Mouse (Mus musculus) lung, embryonic 14.5 days (tissue): ENCODE measurements at regions not wholly inside any gene's neighbourhood (a gene's known extent, or its start where the extent isn't known, plus 50 kb on each side); places are given as distances from the start of the nearest gene placed in this dataset.

Source experiments
- ATAC-seq: fragments of 200-750 bp; cut with Nextera tagmentation; 2 replicates; pipeline ENCODE4 v1.8.0; 2017; ENCODE audit warnings: mild to moderate bottlenecking, moderate TSS enrichment, moderate library complexity; ENCODE audit not compliant: insufficient read depth
- DNase-seq: peaks from one replicate; pipeline ENCODE4 v3.0.0-alpha.2; 2015
- H3K27ac ChIP-seq: fragments of 300-500 bp; sonication (generic); 2 replicates; pipeline ENCODE4 v1.5.1; 2014; ENCODE audit warnings: low read depth, mild to moderate bottlenecking, moderate library complexity
- H3K27me3 ChIP-seq: fragments of 300-500 bp; sonication (generic); 2 replicates; pipeline ENCODE4 v1.6.1; 2014; ENCODE audit warnings: low read length, control low read depth; ENCODE audit not compliant: insufficient read depth
- H3K36me3 ChIP-seq: fragments of 300-500 bp; sonication (generic); 2 replicates; pipeline ENCODE4 v1.6.1; 2014; ENCODE audit warnings: control low read depth; ENCODE audit not compliant: insufficient read depth
- H3K4me1 ChIP-seq: fragments of 300-500 bp; sonication (generic); 2 replicates; pipeline ENCODE4 v1.6.1; 2014; ENCODE audit warnings: antibody characterized with exemption, control low read depth; ENCODE audit not compliant: insufficient read depth
- H3K4me2 ChIP-seq: fragments of 300-500 bp; sonication (generic); 2 replicates; pipeline ENCODE4 v1.6.1; 2014; ENCODE audit warnings: mild to moderate bottlenecking
- H3K4me3 ChIP-seq: fragments of 300-500 bp; sonication (generic); 2 replicates; pipeline ENCODE4 v1.5.1; 2014; ENCODE audit warnings: low read depth, low read length
- H3K9ac ChIP-seq: fragments of 300-500 bp; sonication (generic); 2 replicates; pipeline ENCODE4 v1.6.1; 2014
- H3K9me3 ChIP-seq: fragments of 300-500 bp; sonication (generic); 2 replicates; pipeline ENCODE4 v1.6.1; 2016; ENCODE audit warnings: low read depth, low read length, control low read depth
- CTCF ChIP-seq: IDR thresholded peaks from 2 replicates; pipeline ENCODE4 v1.5.1; 2016; ENCODE audit warnings: antibody characterized with exemption, low read depth
- WGBS: fragments of 180-500 bp; shearing (Covaris S2); extraction: QIAGEN DNeasy Blood & Tissue Kit; methylation state at CpG from one replicate; pipeline ENCODE4 v1.1.7; 2014; 5-methylcytosine and 5-hydroxymethylcytosine counted together

DNA sequence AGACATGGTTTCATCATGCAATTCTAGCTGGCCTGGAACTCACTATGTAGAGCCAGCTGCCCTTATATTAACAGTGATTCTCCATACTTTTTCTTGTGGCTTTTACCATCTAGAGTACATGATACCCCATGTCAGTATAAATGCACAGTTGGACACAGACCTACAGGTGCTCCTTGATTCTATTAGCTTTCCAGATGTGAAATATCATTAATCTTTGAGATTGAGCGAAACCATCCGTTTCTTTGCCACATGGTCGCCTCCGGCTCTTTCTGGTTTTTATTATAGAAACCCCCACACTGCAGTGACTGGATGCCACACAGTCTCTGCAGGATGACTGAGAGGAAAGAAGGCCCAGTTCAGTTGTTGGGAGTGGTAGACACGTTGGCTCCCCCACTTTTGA is 188.7 kb downstream of the Ndfip2 start:
- Histone ChIP-seq H3K27ac (no peak overlapping the region), H3K9me3 (no peaks in the 10 kb centered on the region), H3K4me3 (no peak overlapping the region), H3K4me1 (no peaks in the 10 kb centered on the region), H3K27me3 (no peaks in the 10 kb centered on the region), H3K36me3 (no peaks in the 10 kb centered on the region), H3K9ac (no peak overlapping the region), H3K4me2 (no peak overlapping the region)
- WGBS, result 79% methylated on average over 5 of the region's 5 CpGs
- no peak for DNase-seq
- no peak for ATAC-seq
- no peak for TF ChIP-seq CTCF

DNA sequence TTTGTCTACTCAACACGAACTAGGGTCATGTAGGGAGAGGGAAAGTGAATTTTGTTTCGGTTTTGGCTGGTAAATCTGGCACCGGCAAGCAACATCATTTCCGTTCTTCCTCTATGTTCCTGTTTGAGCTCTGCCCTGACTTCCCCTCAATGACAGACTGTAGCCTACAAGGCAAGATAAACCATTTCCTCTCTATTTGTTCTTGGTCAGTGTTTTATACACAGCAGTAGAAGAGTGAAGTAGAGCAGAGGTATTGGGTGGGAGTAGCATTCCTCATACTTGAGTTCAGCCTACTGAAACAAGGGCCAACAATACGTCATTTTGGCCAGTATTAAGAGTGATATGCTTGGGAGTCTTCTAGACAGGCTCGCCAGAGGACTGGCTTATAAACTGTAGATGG is 177.0 kb downstream of the Ndfip2 start:
- no peak overlapping the region for H3K4me3 ChIP-seq
- H3K4me1 ChIP-seq, result 0 out of 2 replicates have a peak, but pooled peaks cover 5% of the 10 kb centered on the region
- H3K27me3 ChIP-seq, result no peaks in the 10 kb centered on the region
- DNase-seq (peak; percentile 15), ATAC-seq (no peak)
- H3K9me3 ChIP-seq, result no peaks in the 10 kb centered on the region
- no peak for TF ChIP-seq CTCF
- WGBS, result 65% methylated on average over 6 of the region's 6 CpGs
- H3K36me3 ChIP-seq, result no peaks in the 10 kb centered on the region
- H3K4me2 ChIP-seq, result no peak overlapping the region
- H3K27ac ChIP-seq, result no peak overlapping the region
- no peak overlapping the region for H3K9ac ChIP-seq

DNA sequence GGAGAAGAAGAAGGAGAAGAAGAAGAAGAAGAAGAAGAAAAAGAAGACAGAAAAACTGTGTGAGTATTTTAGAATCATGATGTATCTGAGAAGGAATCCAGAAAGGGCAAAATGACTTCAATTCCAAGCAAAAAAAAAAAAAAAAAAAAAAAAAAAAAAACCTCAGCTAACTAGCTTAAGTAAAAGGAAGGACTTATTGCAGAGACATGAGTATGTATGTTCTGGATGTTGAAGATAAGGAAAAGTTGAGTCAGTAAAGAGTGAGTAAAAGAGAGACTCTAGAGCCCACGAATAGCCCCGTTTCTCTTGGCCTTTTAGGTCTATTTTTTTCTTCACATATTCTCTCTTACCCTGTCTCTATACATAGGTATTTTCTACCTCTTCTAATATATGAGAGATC is 175.1 kb downstream of the Ndfip2 start:
- DNase-seq (no peak), ATAC-seq (no peak)
- Histone ChIP-seq H3K4me1 (0 out of 2 replicates have a peak, but pooled peaks cover 7% of the 10 kb centered on the region), H3K4me2 (no peak overlapping the region), H3K36me3 (no peaks in the 10 kb centered on the region), H3K4me3 (no peak overlapping the region), H3K9me3 (no peaks in the 10 kb centered on the region), H3K27ac (no peak overlapping the region), H3K9ac (no peak overlapping the region), H3K27me3 (no peaks in the 10 kb centered on the region)
- no peak for TF ChIP-seq CTCF
- 68% methylated on average over 2 of the region's 2 CpGs for WGBS

DNA sequence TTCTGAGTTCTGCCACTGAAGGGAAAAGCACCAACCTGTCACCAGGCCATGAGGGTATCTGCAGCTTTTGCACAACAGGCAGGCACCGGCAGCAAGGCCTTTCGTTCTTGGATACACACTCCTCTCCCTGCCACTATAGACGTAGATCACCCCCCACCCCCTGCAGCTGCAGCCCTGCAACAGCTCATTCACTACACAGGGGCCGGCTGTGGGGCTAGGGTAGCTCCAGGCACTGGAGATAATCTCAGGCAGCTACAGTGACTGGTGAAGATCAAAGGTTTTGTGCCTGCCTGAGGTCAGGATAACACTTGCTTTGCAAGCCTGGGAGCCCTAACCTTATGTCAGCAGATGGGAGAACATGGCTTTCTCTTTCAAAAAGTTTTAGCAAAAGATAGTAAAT is 174.3 kb downstream of the Ndfip2 start:
- Histone ChIP-seq H3K27ac (no peak overlapping the region), H3K27me3 (no peaks in the 10 kb centered on the region), H3K9me3 (no peaks in the 10 kb centered on the region), H3K4me3 (no peak overlapping the region), H3K4me2 (no peak overlapping the region), H3K4me1 (0 out of 2 replicates have a peak, but pooled peaks cover 7% of the 10 kb centered on the region), H3K36me3 (no peaks in the 10 kb centered on the region), H3K9ac (no peak overlapping the region)
- WGBS, result 4% methylated on average over 4 of the region's 4 CpGs
- ATAC-seq (no peak), DNase-seq (no peak)
- no peak for TF ChIP-seq CTCF

DNA sequence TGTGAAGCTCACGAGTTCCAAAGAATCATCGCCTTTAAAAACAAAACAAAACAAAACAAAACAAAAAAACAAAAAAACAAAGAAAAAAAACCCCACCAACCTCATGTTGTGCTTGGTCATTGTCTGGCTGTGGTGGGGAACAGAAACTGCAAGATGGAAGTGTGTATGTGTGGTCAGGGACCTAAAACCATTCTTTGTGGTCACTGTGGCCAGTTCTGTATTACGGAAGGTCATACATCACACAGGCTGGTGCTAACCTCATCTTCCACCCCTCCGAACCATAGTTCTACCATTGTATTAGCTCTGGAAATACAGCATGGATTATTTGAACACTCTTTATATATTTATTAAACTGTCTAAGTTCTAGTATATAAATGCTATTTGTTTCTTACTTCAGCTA is 173.2 kb downstream of the Ndfip2 start:
- H3K4me3 ChIP-seq, result no peak overlapping the region
- H3K36me3 ChIP-seq, result no peaks in the 10 kb centered on the region
- H3K4me1 ChIP-seq, result 0 out of 2 replicates have a peak, but pooled peaks cover 15% of the 10 kb centered on the region
- no peak overlapping the region for H3K9ac ChIP-seq
- H3K9me3 ChIP-seq, result no peaks in the 10 kb centered on the region
- no peak overlapping the region for H3K27ac ChIP-seq
- DNase-seq, result no peak
- 86% methylated on average over 4 of the region's 4 CpGs for WGBS
- no peaks in the 10 kb centered on the region for H3K27me3 ChIP-seq
- no peak for TF ChIP-seq CTCF
- no peak for ATAC-seq
- H3K4me2 ChIP-seq, result no peak overlapping the region

DNA sequence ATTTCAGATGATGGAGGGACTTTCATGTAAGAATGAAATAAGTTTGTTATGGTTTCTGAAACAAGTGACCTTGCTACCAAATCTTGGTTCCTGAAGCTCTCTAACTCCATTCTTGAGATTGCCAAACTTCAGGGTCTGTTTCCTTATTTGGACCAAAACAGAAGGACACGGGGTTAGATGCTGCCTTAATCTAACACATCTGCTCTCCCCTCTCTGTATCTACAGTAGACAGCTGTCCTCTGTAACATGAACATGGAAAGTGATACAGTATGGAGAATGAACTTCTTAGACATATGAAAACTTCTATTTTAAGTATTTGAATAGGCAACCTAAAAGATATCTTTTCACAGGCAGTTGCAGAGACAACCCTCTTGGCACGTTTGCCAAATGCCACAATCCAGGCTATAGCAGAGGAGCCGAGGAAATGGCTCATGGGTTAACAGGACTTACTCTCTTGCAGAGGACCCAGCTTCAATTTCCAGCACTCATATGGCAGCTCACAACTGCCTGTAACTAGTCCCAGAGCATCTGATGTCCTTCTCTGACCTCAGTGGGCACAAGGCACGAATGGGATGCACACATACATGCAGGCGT is 171.4 kb downstream of the Ndfip2 start:
- no peaks in the 10 kb centered on the region for H3K9me3 ChIP-seq
- TF ChIP-seq CTCF, result no peak
- H3K36me3 ChIP-seq, result no peaks in the 10 kb centered on the region
- ATAC-seq, result no peak
- no peak overlapping the region for H3K4me3 ChIP-seq
- H3K4me1 ChIP-seq, result 0 out of 2 replicates have a peak, but pooled peaks cover 16% of the 10 kb centered on the region
- no peak overlapping the region for H3K9ac ChIP-seq
- 64% methylated on average over 5 of the region's 5 CpGs for WGBS
- H3K27me3 ChIP-seq, result no peaks in the 10 kb centered on the region
- no peak overlapping the region for H3K4me2 ChIP-seq
- no peak overlapping the region for H3K27ac ChIP-seq
- DNase-seq, result no peak

DNA sequence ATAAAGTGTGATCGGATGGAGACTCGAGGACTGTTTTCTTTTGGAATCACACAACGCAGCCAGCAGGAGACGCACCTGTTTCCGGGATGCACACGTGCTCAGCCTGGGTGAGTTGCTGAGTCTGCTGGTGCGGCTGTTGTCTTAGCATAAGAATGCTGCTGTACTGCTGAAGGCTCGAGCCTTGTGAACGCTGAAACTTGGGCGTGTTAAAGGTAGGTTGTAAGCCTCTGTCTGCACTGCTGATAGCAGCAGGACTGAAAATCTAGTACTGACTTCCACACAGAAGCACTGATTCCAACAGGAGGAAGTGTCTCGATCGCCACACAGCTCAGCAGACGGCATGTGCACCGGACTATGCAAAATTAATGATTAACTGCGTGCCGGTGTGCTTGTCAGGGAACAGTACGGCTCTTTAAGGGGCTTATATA is 169.1 kb downstream of the Ndfip2 start:
- Histone ChIP-seq H3K4me2 (peak overlapping the region; percentile 51), H3K4me1 (0 out of 2 replicates have a peak, but pooled peaks cover 13% of the 10 kb centered on the region), H3K9ac (peak overlapping the region; percentile 4; the same call in 1 of the 2 replicates), H3K4me3 (no peak overlapping the region), H3K27me3 (no peaks in the 10 kb centered on the region), H3K36me3 (no peaks in the 10 kb centered on the region), H3K27ac (peak overlapping the region; percentile 81), H3K9me3 (no peaks in the 10 kb centered on the region)
- ATAC-seq (peak; percentile 87), DNase-seq (peak; percentile 70)
- peak; percentile 29; the same call in 1 of the 2 replicates for TF ChIP-seq CTCF
- 17% methylated on average over 17 of the region's 17 CpGs for WGBS
